Mouse (Mus musculus) hindbrain, embryonic 12.5 days (tissue): ENCODE data around the gene Padi6. TPM values are rescaled to one million over a fixed set of nuclear protein-coding genes. Genes with fewer than 3 reads are reported as not detected.

ENCODE experiments used
- ATAC-seq: fragments of 200-750 bp; cut with Nextera tagmentation; 2 replicates; pipeline ENCODE4 v1.8.0; 2017; ENCODE audit warnings: moderate TSS enrichment; ENCODE audit not compliant: low FRiP score
- H3K27ac ChIP-seq: fragments of 300-500 bp; sonication (generic); 2 replicates; pipeline ENCODE4 v1.5.1; 2016; ENCODE audit warnings: mild to moderate bottlenecking
- H3K27me3 ChIP-seq: fragments of 300-500 bp; sonication (generic); 2 replicates; pipeline ENCODE4 v1.6.1; 2016; ENCODE audit warnings: mild to moderate bottlenecking
- H3K36me3 ChIP-seq: fragments of 300-500 bp; sonication (generic); 2 replicates; pipeline ENCODE4 v1.6.1; 2016; ENCODE audit warnings: mild to moderate bottlenecking
- H3K4me1 ChIP-seq: fragments of 300-500 bp; sonication (generic); 2 replicates; pipeline ENCODE4 v1.6.1; 2016
- H3K4me2 ChIP-seq: fragments of 300-500 bp; sonication (generic); replicated peaks from 2 replicates; pipeline ENCODE4 v1.6.1; 2016; ENCODE audit warnings: mild to moderate bottlenecking
- H3K4me3 ChIP-seq: fragments of 300-500 bp; sonication (generic); 2 replicates; pipeline ENCODE4 v1.5.1; 2016; ENCODE audit warnings: mild to moderate bottlenecking
- H3K9ac ChIP-seq: fragments of 300-500 bp; sonication (generic); 2 replicates; pipeline ENCODE4 v1.6.1; 2016; ENCODE audit warnings: mild to moderate bottlenecking, moderate library complexity
- H3K9me3 ChIP-seq: fragments of 300-500 bp; sonication (generic); replicated peaks from 2 replicates; pipeline ENCODE4 v1.6.1; 2016; ENCODE audit warnings: mild to moderate bottlenecking
- WGBS: fragments of 180-500 bp; shearing (Covaris S2); methylation state at CpG from one replicate; pipeline ENCODE4 v1.1.7; 2016; 5-methylcytosine and 5-hydroxymethylcytosine counted together
- polyA plus RNA-seq: library from polyadenylated mRNA; unstranded; fragments of >200 nt; fragmentation: Nextera tagmentation; extraction: Ambion mirVana; gene quantifications from 2 replicates; pipeline ENCODE4 v1.2.1, GENCODE M21; 2016

Gene Padi6
- polyA plus RNA-seq, 1 experiment from 2014 or later: 0.09 TPM

- no peaks in the 10 kb centered on the region for H3K36me3 ChIP-seq
- 74% methylated on average over 16 of the region's 16 CpGs for WGBS
- H3K4me3 ChIP-seq: no peak overlapping the region
- no peak for ATAC-seq
- H3K9ac ChIP-seq: no peak overlapping the region
- H3K4me2 ChIP-seq: no peak overlapping the region
- peaks cover 1% of the 10 kb centered on the region; the same call in 1 of the 2 replicates for H3K4me1 ChIP-seq
- peaks cover 7% of the 10 kb centered on the region; the same call in 1 of the 2 replicates for H3K27me3 ChIP-seq
- no peak overlapping the region for H3K27ac ChIP-seq
- H3K9me3 ChIP-seq: no peaks in the 10 kb centered on the region
Measured at GRCm38 (mm10) chr4:140689873-140690655, 52.4 kb downstream of the Padi6 start.

DNA sequence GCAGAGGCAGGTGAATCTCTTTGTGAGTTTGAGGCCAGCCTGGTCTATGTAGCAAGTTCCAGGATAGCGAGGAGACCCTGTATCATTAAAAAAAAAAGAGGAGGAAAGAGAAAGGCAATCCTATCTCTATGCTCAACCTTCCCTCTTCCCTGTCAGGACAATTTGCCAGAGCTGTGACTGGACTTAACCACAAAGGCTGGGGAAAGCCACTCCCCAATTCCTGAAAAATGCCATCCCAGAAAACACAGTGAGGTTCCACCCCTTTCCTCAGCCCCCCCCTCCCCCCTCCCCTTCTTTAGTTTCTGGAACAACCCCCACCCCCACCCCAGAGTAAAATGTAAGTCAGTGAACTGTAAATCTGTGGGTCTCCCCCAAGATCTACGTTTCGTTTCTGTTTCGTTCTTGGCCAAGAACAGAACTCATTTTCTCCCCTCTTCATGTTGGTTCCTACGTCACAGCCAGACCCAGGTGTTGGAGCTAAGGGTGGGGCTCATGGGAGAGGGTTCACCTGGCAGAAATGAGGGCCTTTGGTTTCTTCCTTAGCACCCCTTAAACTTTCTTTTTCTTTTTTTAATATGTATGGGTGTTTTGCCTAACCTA, 53.5 kb downstream of the Padi6 start:
- Histone ChIP-seq H3K4me3 (no peak overlapping the region), H3K27me3 (peaks cover 7% of the 10 kb centered on the region; the same call in 1 of the 2 replicates), H3K36me3 (no peaks in the 10 kb centered on the region), H3K9me3 (no peaks in the 10 kb centered on the region), H3K9ac (no peak overlapping the region), H3K27ac (no peak overlapping the region), H3K4me1 (peaks cover 13% of the 10 kb centered on the region), H3K4me2 (no peak overlapping the region)
- ATAC-seq: no peak
- 83% methylated on average over 5 of the region's 5 CpGs for WGBS

DNA sequence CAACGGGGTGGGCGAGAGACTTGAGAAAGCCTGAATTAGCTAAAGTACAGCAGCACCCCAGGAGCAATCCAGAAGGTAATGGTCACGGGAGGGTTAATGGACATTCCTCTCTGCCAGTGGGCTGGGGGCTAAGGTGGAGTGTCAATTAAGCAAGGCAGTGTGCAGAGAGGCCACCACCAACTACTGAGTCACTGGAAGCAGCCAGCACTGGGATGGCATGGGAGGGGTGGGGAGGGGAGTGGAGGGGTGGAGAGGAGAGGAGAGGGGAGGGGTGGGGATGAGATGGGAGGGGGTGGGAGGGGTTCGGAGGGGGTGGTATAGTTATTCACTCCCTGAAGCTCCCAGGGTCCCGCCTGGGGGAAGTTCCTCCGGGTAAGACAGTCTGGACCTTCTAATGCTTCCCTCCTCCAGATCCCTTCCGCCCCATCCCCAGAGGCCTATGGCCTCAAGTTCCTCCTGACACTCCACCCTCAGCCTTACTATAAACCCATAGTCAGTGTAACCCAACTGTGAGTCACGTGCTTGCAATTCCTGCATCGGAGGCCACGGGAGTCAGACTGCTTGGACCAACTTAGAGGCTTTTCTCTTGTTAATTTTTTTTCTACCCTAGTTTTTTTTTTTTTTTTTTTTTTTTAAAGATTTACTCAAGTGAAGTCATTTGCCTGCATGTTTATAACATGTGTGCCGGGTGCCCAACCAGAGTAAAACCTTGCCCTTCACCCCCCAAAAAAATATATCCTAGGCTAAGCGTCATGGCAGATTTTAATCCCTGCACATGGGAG, 54.2 kb downstream of the Padi6 start:
- no peaks in the 10 kb centered on the region for H3K36me3 ChIP-seq
- H3K9me3 ChIP-seq: no peaks in the 10 kb centered on the region
- no peak overlapping the region for H3K4me3 ChIP-seq
- H3K4me2 ChIP-seq: no peak overlapping the region
- ATAC-seq: no peak
- H3K27ac ChIP-seq: no peak overlapping the region
- peaks cover 7% of the 10 kb centered on the region; the same call in 1 of the 2 replicates for H3K27me3 ChIP-seq
- 63% methylated on average over 11 of the region's 12 CpGs for WGBS
- peaks cover 17% of the 10 kb centered on the region for H3K4me1 ChIP-seq
- no peak overlapping the region for H3K9ac ChIP-seq

DNA sequence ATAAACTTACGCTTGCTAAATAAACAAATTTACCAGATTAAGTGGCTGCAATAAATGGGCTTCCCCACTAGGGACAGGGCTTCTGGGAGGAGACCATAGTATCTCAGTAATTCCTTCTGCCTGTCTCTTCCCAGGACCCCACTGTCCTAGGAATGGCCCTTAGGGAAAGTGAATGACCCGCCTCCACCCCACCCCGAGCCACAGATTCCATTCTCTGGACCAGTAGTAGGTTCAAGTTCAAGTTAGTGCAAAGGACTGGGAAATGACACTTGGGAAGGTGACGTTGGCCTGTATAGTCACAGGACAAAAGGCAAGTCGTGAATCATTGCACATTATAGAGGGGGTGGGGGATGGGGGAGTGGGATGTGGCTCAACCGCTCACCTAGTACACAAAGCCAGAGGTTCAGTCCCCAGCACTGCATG, 57.6 kb downstream of the Padi6 start:
- no peak overlapping the region for H3K27ac ChIP-seq
- peak overlapping the region; percentile 38; the same call in 1 of the 2 replicates for H3K4me2 ChIP-seq
- peaks cover 17% of the 10 kb centered on the region for H3K4me1 ChIP-seq
- no peak overlapping the region for H3K9ac ChIP-seq
- no peaks in the 10 kb centered on the region for H3K36me3 ChIP-seq
- 36% methylated on average over 6 of the region's 6 CpGs for WGBS
- H3K27me3 ChIP-seq: peaks cover 6% of the 10 kb centered on the region; the same call in 1 of the 2 replicates
- ATAC-seq: no peak
- no peak overlapping the region for H3K4me3 ChIP-seq
- no peaks in the 10 kb centered on the region for H3K9me3 ChIP-seq

DNA sequence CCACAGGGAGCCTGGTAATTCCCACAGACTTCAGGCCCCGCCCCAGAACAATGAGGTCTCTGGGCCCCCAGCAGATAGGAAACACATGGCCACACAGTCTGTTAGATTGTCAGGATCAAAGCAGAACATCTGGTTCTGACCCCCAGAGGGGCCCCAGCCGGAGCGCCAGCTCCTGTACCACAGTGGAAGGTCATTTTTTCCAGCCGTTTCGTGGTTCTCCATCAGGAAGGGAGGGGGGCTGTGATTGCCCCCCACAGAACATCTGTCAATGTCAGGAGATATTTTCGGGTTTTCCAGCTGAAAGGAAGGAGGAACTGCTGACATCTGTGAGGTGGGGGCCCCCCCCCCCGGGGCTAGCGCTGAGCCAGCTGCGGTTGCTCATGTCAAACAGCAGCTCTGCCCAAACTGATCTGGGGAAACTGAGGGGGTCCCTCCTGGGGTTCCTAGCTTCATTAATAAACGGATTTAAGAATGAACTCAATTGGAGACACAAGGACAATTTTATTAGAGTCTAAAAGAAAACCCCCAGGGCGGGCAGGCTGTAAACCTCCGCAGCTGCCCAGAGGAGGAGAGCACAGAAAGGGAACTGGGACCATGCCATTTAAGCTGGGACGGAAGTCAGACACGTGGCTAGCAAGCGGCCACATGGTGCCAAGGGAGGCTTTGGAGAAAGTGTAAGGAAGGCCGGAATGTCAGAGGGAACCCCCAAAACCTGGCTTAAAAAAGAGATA, 58.1 kb downstream of the Padi6 start:
- Histone ChIP-seq H3K4me2 (peak overlapping the region; percentile 38), H3K27me3 (peaks cover 6% of the 10 kb centered on the region; the same call in 1 of the 2 replicates), H3K4me1 (peaks cover 19% of the 10 kb centered on the region), H3K9ac (0 out of 2 replicates have a peak overlapping the region, but pooled peaks have one; percentile 8), H3K9me3 (no peaks in the 10 kb centered on the region), H3K4me3 (no peak overlapping the region), H3K36me3 (no peaks in the 10 kb centered on the region), H3K27ac (peak overlapping the region; percentile 30)
- 7% methylated on average over 16 of the region's 16 CpGs for WGBS
- peak; percentile 53; the same call in 1 of the 2 replicates for ATAC-seq

DNA sequence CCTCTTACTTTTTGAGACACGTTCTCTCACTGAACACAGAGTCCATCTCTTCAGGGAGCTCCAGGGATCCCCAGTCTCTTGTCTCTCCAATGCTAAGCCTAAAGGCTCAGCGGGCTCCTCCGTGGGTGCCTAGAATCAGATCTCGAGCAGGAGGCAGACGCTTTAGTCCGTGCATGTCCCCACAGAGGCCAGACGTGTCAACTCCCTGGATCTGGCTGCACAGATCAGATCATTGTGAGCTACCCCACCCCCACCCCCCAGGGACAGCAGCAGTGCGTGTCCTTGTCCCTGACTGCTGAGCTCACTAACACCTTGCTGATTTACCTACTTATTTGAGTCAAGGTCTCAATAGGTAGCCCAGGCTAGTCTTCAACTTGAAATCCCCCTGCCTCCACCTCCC, 58.8 kb downstream of the Padi6 start:
- WGBS: 36% methylated on average over 8 of the region's 8 CpGs
- H3K36me3 ChIP-seq: no peaks in the 10 kb centered on the region
- H3K27ac ChIP-seq: no peak overlapping the region
- no peak for ATAC-seq
- H3K9ac ChIP-seq: no peak overlapping the region
- H3K4me3 ChIP-seq: no peak overlapping the region
- H3K4me1 ChIP-seq: peaks cover 19% of the 10 kb centered on the region
- H3K27me3 ChIP-seq: peaks cover 6% of the 10 kb centered on the region; the same call in 1 of the 2 replicates
- H3K9me3 ChIP-seq: no peaks in the 10 kb centered on the region
- no peak overlapping the region for H3K4me2 ChIP-seq

- Histone ChIP-seq H3K27ac (no peak overlapping the region), H3K4me2 (no peak overlapping the region), H3K9ac (no peak overlapping the region), H3K4me1 (peaks cover 19% of the 10 kb centered on the region), H3K27me3 (peaks cover 3% of the 10 kb centered on the region; the same call in 1 of the 2 replicates), H3K9me3 (no peaks in the 10 kb centered on the region), H3K36me3 (no peaks in the 10 kb centered on the region), H3K4me3 (no peak overlapping the region)
- 58% methylated on average over 8 of the region's 8 CpGs for WGBS
- no peak for ATAC-seq
Measured at GRCm38 (mm10) chr4:140680731-140681397, 61.6 kb downstream of the Padi6 start.

DNA sequence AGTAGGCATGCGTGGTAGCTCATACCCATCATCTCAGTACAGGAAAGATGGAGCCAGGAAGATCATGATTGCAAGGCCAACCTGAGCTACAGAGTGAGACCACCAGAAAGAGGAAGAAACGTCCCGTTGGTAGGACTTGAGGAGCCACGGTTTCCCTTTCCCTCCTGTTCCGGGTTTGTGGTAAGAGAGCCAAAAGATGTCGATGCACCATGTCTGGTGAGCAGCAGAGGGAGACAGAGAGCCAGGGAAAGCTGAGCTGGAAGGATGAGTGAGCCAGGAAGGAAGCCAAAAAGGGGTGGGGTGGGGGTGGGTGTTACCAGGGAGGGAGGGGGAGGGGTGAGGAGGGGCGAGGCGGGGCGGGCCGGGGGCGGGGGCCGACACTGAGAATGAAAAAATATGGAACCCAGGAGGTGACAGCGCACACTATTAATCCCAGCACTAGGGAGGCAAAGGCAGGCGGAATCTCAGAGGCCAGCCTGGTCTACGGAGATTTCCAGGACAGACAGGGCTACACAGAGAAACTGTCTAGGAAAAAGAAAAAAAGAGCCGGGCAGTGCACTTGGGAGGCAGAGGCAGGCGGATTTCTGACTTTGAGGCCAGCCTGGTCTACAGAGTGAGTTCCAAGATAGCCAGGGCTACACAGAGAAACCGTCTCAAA, 62.6 kb downstream of the Padi6 start:
- WGBS: 28% methylated on average over 15 of the region's 18 CpGs
- no peak for ATAC-seq
- Histone ChIP-seq H3K27me3 (peaks cover 3% of the 10 kb centered on the region; the same call in 1 of the 2 replicates), H3K4me3 (no peak overlapping the region), H3K27ac (no peak overlapping the region), H3K9me3 (no peaks in the 10 kb centered on the region), H3K4me1 (peaks cover 16% of the 10 kb centered on the region), H3K36me3 (no peaks in the 10 kb centered on the region), H3K4me2 (peak overlapping the region; percentile 21; the same call in 1 of the 2 replicates), H3K9ac (no peak overlapping the region)

- peaks cover 3% of the 10 kb centered on the region; the same call in 1 of the 2 replicates for H3K27me3 ChIP-seq
- H3K9me3 ChIP-seq: no peaks in the 10 kb centered on the region
- peaks cover 8% of the 10 kb centered on the region for H3K4me1 ChIP-seq
- no peak for ATAC-seq
- no peak overlapping the region for H3K9ac ChIP-seq
- 11% methylated on average over 5 of the region's 5 CpGs for WGBS
- H3K36me3 ChIP-seq: no peaks in the 10 kb centered on the region
- no peak overlapping the region for H3K4me3 ChIP-seq
- no peak overlapping the region for H3K27ac ChIP-seq
- no peak overlapping the region for H3K4me2 ChIP-seq
Measured at GRCm38 (mm10) chr4:140679038-140679437, 63.4 kb downstream of the Padi6 start.
